Mouse (Mus musculus): Measurements from ENCODE around the gene Sstr3. TPM values are rescaled to one million over a fixed set of nuclear protein-coding genes. Genes with fewer than 3 reads are reported as not detected.

The Sstr3 gene
- total RNA-seq, 2 experiments from 2014 or later, result 20.8 to 22.9 TPM

GRCm38 (mm10) chr15:78576284-78576810 is 31.9 kb upstream of the Sstr3 start:
- no peak for DNase-seq (ENCODE audit: extremely low spot score in 1 of 2, low spot score in 2 of 2)
- no peak for TF ChIP-seq CTCF (IDR thresholded peaks at IDR 0.05)
- no peak overlapping the region for H3K4me3 ChIP-seq
- no peak overlapping the region for H3K27ac ChIP-seq
- intact Hi-C loops (cut with DNase I), result no loop called here

- Histone ChIP-seq H3K27ac (no peak within 1 kb of the TSS), H3K4me3 (no peak within 1 kb of the TSS)
- intact Hi-C loops (cut with DNase I), result no loop called here
- DNase-seq (ENCODE audit: extremely low spot score in 1 of 2, low spot score in 2 of 2), result no peak
- TF ChIP-seq CTCF (IDR thresholded peaks at IDR 0.05), result no peak
Observed at GRCm38 (mm10) chr15:78572658-78573397, 28.3 kb upstream of the Sstr3 start, which contains the start of gene Rac2. Gene Rac2, minus strand, starts transcription at chr15:78572783.

GRCm38 (mm10) chr15:78572270-78572600 is 27.8 kb upstream of the Sstr3 start:
- intact Hi-C loops (cut with DNase I), result no loop called here
- no peak for DNase-seq (ENCODE audit: extremely low spot score in 1 of 2, low spot score in 2 of 2)
- no peak overlapping the region for H3K4me3 ChIP-seq
- no peak overlapping the region for H3K27ac ChIP-seq
- no peak for TF ChIP-seq CTCF (IDR thresholded peaks at IDR 0.05)

GRCm38 (mm10) chr15:78571554-78572269 is 27.2 kb upstream of the Sstr3 start:
- intact Hi-C loops (cut with DNase I), result no loop called here

GRCm38 (mm10) chr15:78570170-78570569 is 25.7 kb upstream of the Sstr3 start:
- no peak for TF ChIP-seq CTCF (IDR thresholded peaks at IDR 0.05)
- intact Hi-C loops (cut with DNase I), result no loop called here
- Histone ChIP-seq H3K4me3 (no peak overlapping the region), H3K27ac (no peak overlapping the region)
- no peak for DNase-seq (ENCODE audit: extremely low spot score in 1 of 2, low spot score in 2 of 2)

More at GRCm38 (mm10) chr15:78571554-78572269, 27.2 kb upstream of the Sstr3 start:
- Histone ChIP-seq H3K4me3 (no peak overlapping the region), H3K27ac (no peak overlapping the region)
- DNase-seq (ENCODE audit: extremely low spot score in 1 of 2, low spot score in 2 of 2), result no peak
- no peak for TF ChIP-seq CTCF (IDR thresholded peaks at IDR 0.05)

- no peak for DNase-seq (ENCODE audit: extremely low spot score in 1 of 2, low spot score in 2 of 2)
- no peak overlapping the region for H3K27ac ChIP-seq
- no peak; the same call in 1 of the 2 replicates for TF ChIP-seq CTCF (IDR thresholded peaks at IDR 0.05)
- intact Hi-C loops (cut with DNase I), result no loop called here
- no peak overlapping the region for H3K4me3 ChIP-seq
Observed at GRCm38 (mm10) chr15:78567608-78568120, 23.2 kb upstream of the Sstr3 start.

GRCm38 (mm10) chr15:78564764-78565435 is 20.4 kb upstream of the Sstr3 start:
- no peak overlapping the region for H3K4me3 ChIP-seq
- TF ChIP-seq CTCF (IDR thresholded peaks at IDR 0.05), result no peak
- H3K27ac ChIP-seq, result no peak overlapping the region
- no peak for DNase-seq (ENCODE audit: extremely low spot score in 1 of 2, low spot score in 2 of 2)
- intact Hi-C loops (cut with DNase I), result no loop called here

GRCm38 (mm10) chr15:78563937-78564336 is 19.5 kb upstream of the Sstr3 start:
- H3K4me3 ChIP-seq, result no peak overlapping the region
- no peak overlapping the region for H3K27ac ChIP-seq
- no peak for DNase-seq (ENCODE audit: extremely low spot score in 1 of 2, low spot score in 2 of 2)
- intact Hi-C loops (cut with DNase I), result no loop called here
- TF ChIP-seq CTCF (IDR thresholded peaks at IDR 0.05), result no peak

GRCm38 (mm10) chr15:78563344-78563743 is 18.9 kb upstream of the Sstr3 start:
- intact Hi-C loops (cut with DNase I), result no loop called here
- TF ChIP-seq CTCF (IDR thresholded peaks at IDR 0.05), result no peak
- no peak for DNase-seq (ENCODE audit: extremely low spot score in 1 of 2, low spot score in 2 of 2)
- H3K4me3 ChIP-seq, result no peak overlapping the region
- no peak overlapping the region for H3K27ac ChIP-seq

GRCm38 (mm10) chr15:78559141-78559979 is 14.9 kb upstream of the Sstr3 start:
- no peak for DNase-seq (ENCODE audit: extremely low spot score in 1 of 2, low spot score in 2 of 2)
- Histone ChIP-seq H3K4me3 (no peak overlapping the region), H3K27ac (no peak overlapping the region)
- intact Hi-C loops (cut with DNase I), result no loop called here
- TF ChIP-seq CTCF (IDR thresholded peaks at IDR 0.05), result no peak
